ENCODE assay signal across 19 mouse cellular contexts in the genomic region with DNA sequence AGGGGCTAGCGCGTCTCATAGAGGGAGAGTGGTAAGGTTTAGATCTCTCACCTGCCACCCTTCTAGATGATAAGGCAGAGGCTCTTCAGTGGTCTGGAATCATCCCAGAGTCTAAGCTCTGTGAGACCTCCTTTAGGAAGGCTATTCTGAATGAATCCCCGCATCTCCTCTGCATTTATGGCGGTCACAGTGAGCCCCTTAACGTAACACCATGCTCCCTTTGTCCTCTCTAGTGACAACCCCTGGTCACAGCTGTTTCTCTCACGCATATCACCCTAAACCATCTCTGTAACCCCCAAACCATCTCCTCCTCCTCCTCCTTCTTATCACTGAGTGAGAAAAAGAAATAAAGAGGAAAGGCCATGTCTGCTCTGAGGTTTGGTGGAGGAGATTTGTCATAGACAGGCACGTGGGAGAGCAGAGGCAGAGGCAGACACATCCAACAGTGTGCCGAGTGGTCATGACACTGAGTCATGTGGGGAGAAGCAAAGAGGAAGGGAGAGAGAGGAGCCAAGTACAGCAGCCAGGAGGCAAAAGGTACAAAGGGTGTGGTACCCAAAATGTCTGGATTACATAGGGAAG. TPM values are rescaled to one million over a fixed set of nuclear protein-coding genes. Genes with fewer than 3 reads are reported as not detected.
DNase-seq lines count a peak whose midpoint lies in the region; ATAC-seq and TF ChIP-seq lines count a peak whose summit lies in the region.
"Had no signal": no experiment of that assay in that cellular context is flagged by ENCODE, and none has a peak within 500 bp of the region (broad histone marks: within the 10 kb centered on the region; RNA-seq: fewer than 3 reads in every experiment).

No protein-coding gene starts in this region.

- H3K4me3 ChIP-seq in heart, embryonic 12.5 days = no peak overlapping the region
- H3K4me3 ChIP-seq in C2C12 (ENCODE audit: insufficient read depth, poor library complexity, severe bottlenecking) (no peak overlapping the region), macrophage (ENCODE audit: inconsistent target) (no peak overlapping the region)
- H3K4me3 ChIP-seq: embryonic facial prominence, embryonic 15.5 days; left cerebral cortex, adult 2 months had no signal

- no peaks in the 10 kb centered on the region for H3K36me3 ChIP-seq in heart, embryonic 12.5 days
- H3K36me3 ChIP-seq in C2C12 (ENCODE audit: control insufficient read depth, insufficient read depth) (no peaks in the 10 kb centered on the region), macrophage (ENCODE audit: inconsistent target) (no peaks in the 10 kb centered on the region)
- H3K36me3 ChIP-seq: embryonic facial prominence, embryonic 15.5 days had no signal

- peaks cover 8% of the 10 kb centered on the region; the same call in 1 of the 2 replicates for H3K9me3 ChIP-seq in heart, embryonic 12.5 days (replicated peaks)
- H3K9me3 ChIP-seq: embryonic facial prominence, embryonic 15.5 days had no signal

- 68% methylated on average over 8 of the region's 8 CpGs for WGBS in heart, embryonic 12.5 days
- WGBS in macrophage (ENCODE audit: missing documents) = 70% methylated on average over 8 of the region's 8 CpGs

- no peaks in the 10 kb centered on the region for H3K27me3 ChIP-seq in heart, embryonic 12.5 days (replicated peaks)
- no peaks in the 10 kb centered on the region for H3K27me3 ChIP-seq in C2C12 (ENCODE audit: control insufficient read depth, insufficient read depth, insufficient read length)
- H3K27me3 ChIP-seq: embryonic facial prominence, embryonic 15.5 days had no signal

- H3K9ac ChIP-seq in heart, embryonic 12.5 days = no peak overlapping the region
- H3K9ac ChIP-seq: embryonic facial prominence, embryonic 15.5 days; forebrain, postnatal 0 days had no signal

- no peak for ATAC-seq in heart, embryonic 12.5 days (ENCODE audit: insufficient number of reproducible peaks, low FRiP score)
- ATAC-seq: forebrain, postnatal 0 days; midbrain, embryonic 16.5 days had no signal

- no peak overlapping the region for H3K4me2 ChIP-seq in heart, embryonic 12.5 days
- H3K4me2 ChIP-seq: embryonic facial prominence, embryonic 15.5 days; liver, embryonic 11.5 days had no signal

- peaks cover 17% of the 10 kb centered on the region for H3K4me1 ChIP-seq in heart, embryonic 12.5 days (replicated peaks)
- H3K4me1 ChIP-seq: embryonic facial prominence, embryonic 15.5 days had no signal

- H3K27ac ChIP-seq in heart, embryonic 12.5 days (ENCODE audit: poor library complexity, severe bottlenecking) = no peak overlapping the region
- peak overlapping the region; percentile 58 for H3K27ac ChIP-seq in macrophage
- H3K27ac ChIP-seq: embryonic facial prominence, embryonic 15.5 days; left cerebral cortex, adult 2 months had no signal

- DNase-seq in heart, adult 11 months = peak; percentile 65
- peak; percentile 3 for DNase-seq in NIH3T3 (ENCODE audit: low read depth)
- no peak for DNase-seq in kidney, adult 11 months
- DNase-seq in left cerebral cortex, adult 8-10 months (ENCODE audit: low spot score in 2 of 2) = no peak
- DNase-seq in retina, embryonic 14.5 days (ENCODE audit: low spot score) = no peak
- DNase-seq: B cell, adult 2 months; cerebellum, adult 11-12 months; cerebellum, postnatal 14 days; forebrain, postnatal 0 days; gastrocnemius, postnatal 14 days; heart, postnatal 10 days; layer of hippocampus, adult 9-11 months had no signal

- no peak for TF ChIP-seq CTCF in C2C12 (IDR thresholded peaks at IDR 0.05; ENCODE audit: control insufficient read depth, insufficient read depth, insufficient read length)

- no peak overlapping the region for H3ac ChIP-seq in C2C12 (ENCODE audit: control insufficient read depth, insufficient read length, low read depth)

- no peaks in the 10 kb centered on the region for H3K79me3 ChIP-seq in C2C12 (ENCODE audit: low read depth)

- H3K79me2 ChIP-seq in C2C12 (ENCODE audit: control insufficient read depth, insufficient read depth) = no peaks in the 10 kb centered on the region
- no peaks in the 10 kb centered on the region for H3K79me2 ChIP-seq in macrophage (ENCODE audit: inconsistent target)

TF ChIP-seq in C2C12, 6 proteins besides CTCF, POLR2A, EP300 and RAD21:
- TF ChIP-seq USF1 (IDR thresholded peaks at IDR 0.05; ENCODE audit: low read depth) (peak; percentile 31), FOSL1 (IDR thresholded peaks at IDR 0.05; ENCODE audit: insufficient read depth, low read length, poor library complexity, severe bottlenecking) (no peak), CEBPB (IDR thresholded peaks at IDR 0.05; ENCODE audit: low read depth) (no peak), MYOG (IDR thresholded peaks at IDR 0.05; ENCODE audit: control insufficient read depth, extremely low read depth, insufficient read length) (no peak), MAX (IDR thresholded peaks at IDR 0.05) (no peak), MYOD1 (IDR thresholded peaks at IDR 0.05; ENCODE audit: control insufficient read depth, insufficient read length, low read depth) (no peak)

RNA-seq across cellular contexts. Expression of a gene that starts 25.9 kb away (rescaled TPM):
- 11.6 and 12.0 TPM in 2 replicates for polyA plus RNA-seq in heart, embryonic 12.5 days (2016; fragmentation: Nextera tagmentation; extraction: Ambion mirVana)
- polyA plus RNA-seq in C2C12 (2012; fragmentation: generic; extraction: Trizol) (18.2 TPM), macrophage (2018) (4.5 to 9.8 TPM (median 9.4 TPM) in 3 replicates)
- total RNA-seq in macrophage (2018; cell fraction: chromatin; rRNA removed) = 100 to 1,000 TPM in 5 of 26 experiments, 10 to 100 TPM in 18, 1 to 10 TPM in 3; 7.8 to 337 (median 23.7) TPM
- 10 to 100 TPM in 15 of 26 experiments, 1 to 10 TPM in 11; 6.3 to 85.8 (median 10.7) TPM for total RNA-seq in macrophage (2018; cell fraction: cytosol; rRNA removed)
- 100 to 1,000 TPM in 5 of 26 experiments, 10 to 100 TPM in 20, 1 to 10 TPM in 1; 5.2 to 194 (median 24.0) TPM for total RNA-seq in macrophage (2018; cell fraction: nucleus; rRNA removed)
- total RNA-seq in left cerebral cortex, adult 8-10 months (2022) = 10 to 100 TPM in 3 of 4 experiments, 1 to 10 TPM in 1; 9.5 to 11.8 (median 11.0) TPM

Comparison
In these comparisons a context has a peak if more than half of its experiments do, and no peak if none do; other contexts are left out.
1. DNase-seq: peak in heart, adult 11 months (single experiment) and NIH3T3 (single experiment); none in kidney, adult 11 months (single experiment), left cerebral cortex, adult 8-10 months (0 of 2) and retina, embryonic 14.5 days (single experiment).